Mouse (Mus musculus) hindbrain, embryonic 11.5 days (tissue): ENCODE results near the gene Tbc1d16. TPM values are rescaled to one million over a fixed set of nuclear protein-coding genes. Genes with fewer than 3 reads are reported as not detected.

Experiments
- ATAC-seq: fragments of 200-750 bp; cut with Nextera tagmentation; 2 replicates; pipeline ENCODE4 v1.8.0; 2017; ENCODE audit warnings: mild to moderate bottlenecking, moderate TSS enrichment, moderate library complexity; ENCODE audit not compliant: low FRiP score
- DNase-seq: peaks from one replicate; pipeline ENCODE4 v3.0.0-alpha.2; 2015; ENCODE audit warnings: low spot score
- H3K27ac ChIP-seq: fragments of 300-500 bp; sonication (generic); 2 replicates; pipeline ENCODE4 v1.5.1; 2014; ENCODE audit warnings: mild to moderate bottlenecking, low read depth, low read length
- H3K27me3 ChIP-seq: fragments of 300-500 bp; sonication (generic); 2 replicates; pipeline ENCODE4 v1.6.1; 2014; ENCODE audit warnings: mild to moderate bottlenecking, low read length, moderate library complexity, mixed read lengths; ENCODE audit not compliant: control insufficient read depth, insufficient read depth
- H3K36me3 ChIP-seq: fragments of 300-500 bp; sonication (generic); 2 replicates; pipeline ENCODE4 v1.6.1; 2014; ENCODE audit warnings: mild to moderate bottlenecking, low read length, moderate library complexity, mixed read lengths; ENCODE audit not compliant: control insufficient read depth, insufficient read depth
- H3K4me1 ChIP-seq: fragments of 300-500 bp; sonication (generic); replicated peaks from 2 replicates; pipeline ENCODE4 v1.6.1; 2014; ENCODE audit warnings: low read length, mixed read lengths; ENCODE audit not compliant: control insufficient read depth, insufficient read depth
- H3K4me2 ChIP-seq: fragments of 300-500 bp; sonication (generic); replicated peaks from 2 replicates; pipeline ENCODE4 v1.6.1; 2014; ENCODE audit warnings: mild to moderate bottlenecking, low read depth, low read length
- H3K4me3 ChIP-seq: fragments of 300-500 bp; sonication (generic); 2 replicates; pipeline ENCODE4 v1.5.1; 2014; ENCODE audit warnings: low read depth, low read length
- H3K9ac ChIP-seq: fragments of 300-500 bp; sonication (generic); 2 replicates; pipeline ENCODE4 v1.6.1; 2014; ENCODE audit warnings: low read depth, low read length
- H3K9me3 ChIP-seq: fragments of 300-500 bp; sonication (generic); 2 replicates; pipeline ENCODE4 v1.6.1; 2016; ENCODE audit warnings: low read length; ENCODE audit not compliant: control insufficient read depth
- WGBS: fragments of 180-500 bp; shearing (Covaris S2); extraction: QIAGEN DNeasy Blood & Tissue Kit; methylation state at CpG from one replicate; pipeline ENCODE4 v1.1.7; 2014; 5-methylcytosine and 5-hydroxymethylcytosine counted together
- polyA plus RNA-seq: library from polyadenylated mRNA; unstranded; fragments of >200 nt; fragmentation: Nextera tagmentation; extraction: Ambion mirVana; gene quantifications from 2 replicates; pipeline ENCODE4 v1.2.1, GENCODE M21; 2014

Tbc1d16 gene
- polyA plus RNA-seq, 1 experiment from 2014 or later = 20.7 TPM

- no peak overlapping the region for H3K4me3 ChIP-seq
- peaks cover 13% of the 10 kb centered on the region for H3K4me1 ChIP-seq
- no peak for DNase-seq
- whole genome bisulfite sequencing = 93% methylated on average over 12 of the region's 12 CpGs
- no peaks in the 10 kb centered on the region for H3K9me3 ChIP-seq
- no peak overlapping the region for H3K27ac ChIP-seq
- H3K4me2 ChIP-seq = no peak overlapping the region
- no peak overlapping the region for H3K9ac ChIP-seq
- no peaks in the 10 kb centered on the region for H3K27me3 ChIP-seq
- ATAC-seq = no peak
- H3K36me3 ChIP-seq = no peaks in the 10 kb centered on the region
Observed at GRCm38 (mm10) chr11:119181861-119182395, 46.4 kb downstream of the Tbc1d16 start.

DNA sequence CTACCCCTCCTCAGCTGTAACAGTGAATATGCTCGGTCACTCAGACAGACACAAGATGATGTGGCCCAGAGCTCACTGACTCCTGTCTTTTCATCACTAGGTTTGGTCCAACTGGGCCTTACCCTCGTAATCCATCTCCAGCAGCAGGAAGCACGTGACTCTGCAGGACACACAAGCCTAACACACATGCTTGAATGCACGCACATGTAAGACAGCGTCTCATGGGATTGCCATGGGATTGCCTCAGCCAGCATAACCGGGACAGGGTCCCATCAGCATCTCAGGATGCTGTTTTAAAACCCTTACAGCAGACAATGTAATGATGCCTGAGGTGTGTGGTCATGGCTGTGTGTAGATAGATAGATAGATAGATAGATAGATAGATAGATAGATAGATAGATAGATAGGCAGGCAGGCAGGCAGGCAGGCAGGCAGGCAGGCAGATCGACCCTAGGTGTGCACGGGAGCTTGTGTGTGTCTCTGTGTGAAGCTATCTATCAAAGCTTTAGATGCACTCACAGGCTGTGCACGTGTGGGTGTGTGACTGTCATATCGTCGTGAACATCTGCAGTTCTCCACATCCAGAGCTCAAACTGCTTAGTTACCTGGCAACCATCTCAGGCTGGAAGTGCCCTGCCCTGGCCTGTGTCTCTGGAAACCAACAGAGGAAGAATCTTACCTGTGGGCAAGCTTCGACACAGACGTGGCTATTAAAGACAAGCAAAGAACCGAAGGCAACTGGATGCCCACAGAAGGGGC, 47.3 kb downstream of the Tbc1d16 start:
- ATAC-seq = no peak
- Histone ChIP-seq H3K27me3 (no peaks in the 10 kb centered on the region), H3K27ac (no peak overlapping the region), H3K9me3 (no peaks in the 10 kb centered on the region), H3K9ac (no peak overlapping the region), H3K4me3 (no peak overlapping the region), H3K4me2 (no peak overlapping the region), H3K4me1 (peaks cover 13% of the 10 kb centered on the region), H3K36me3 (no peaks in the 10 kb centered on the region)
- DNase-seq = no peak
- WGBS = 84% methylated on average over 14 of the region's 14 CpGs

DNA sequence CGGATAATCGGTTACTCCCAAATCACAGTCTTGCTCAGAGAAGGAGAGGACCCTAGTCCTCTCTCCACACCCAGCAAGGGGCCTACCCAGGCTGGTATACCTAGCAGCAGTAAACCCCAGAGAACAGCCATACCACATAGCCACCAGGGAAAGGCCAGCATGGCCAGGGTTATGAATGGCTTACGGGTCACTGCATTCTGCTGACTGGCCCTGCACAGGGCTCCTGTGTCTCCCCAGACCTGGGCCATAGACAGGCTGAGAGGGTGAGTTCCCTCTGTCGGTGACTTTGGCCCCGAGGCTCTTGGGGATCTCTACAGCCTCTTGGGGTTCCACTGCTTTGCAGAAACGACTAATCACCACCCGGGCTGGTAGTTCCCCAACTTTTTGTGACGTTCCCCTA, 50.0 kb downstream of the Tbc1d16 start:
- 71% methylated on average over 8 of the region's 8 CpGs for WGBS
- H3K4me1 ChIP-seq = peaks cover 8% of the 10 kb centered on the region

GRCm38 (mm10) chr11:119176389-119177179, 51.7 kb downstream of the Tbc1d16 start:
- DNase-seq (peak; percentile 36), ATAC-seq (peak; percentile 66)
- Histone ChIP-seq H3K9ac (no peak overlapping the region), H3K4me3 (no peak overlapping the region), H3K27ac (peak overlapping the region; percentile 72), H3K4me1 (peaks cover 7% of the 10 kb centered on the region), H3K36me3 (0 out of 2 replicates have a peak, but pooled peaks cover 2% of the 10 kb centered on the region), H3K4me2 (no peak overlapping the region), H3K9me3 (no peaks in the 10 kb centered on the region), H3K27me3 (no peaks in the 10 kb centered on the region)
- 59% methylated on average over 27 of the region's 27 CpGs for WGBS

More for the DNA sequence above, 50.0 kb downstream of the Tbc1d16 start:
- H3K36me3 ChIP-seq = 0 out of 2 replicates have a peak, but pooled peaks cover 2% of the 10 kb centered on the region
- no peak overlapping the region for H3K4me3 ChIP-seq
- no peaks in the 10 kb centered on the region for H3K9me3 ChIP-seq
- no peak overlapping the region for H3K4me2 ChIP-seq
- no peak overlapping the region for H3K9ac ChIP-seq
- no peak for DNase-seq
- ATAC-seq = no peak
- H3K27me3 ChIP-seq = no peaks in the 10 kb centered on the region
- no peak overlapping the region for H3K27ac ChIP-seq

DNA sequence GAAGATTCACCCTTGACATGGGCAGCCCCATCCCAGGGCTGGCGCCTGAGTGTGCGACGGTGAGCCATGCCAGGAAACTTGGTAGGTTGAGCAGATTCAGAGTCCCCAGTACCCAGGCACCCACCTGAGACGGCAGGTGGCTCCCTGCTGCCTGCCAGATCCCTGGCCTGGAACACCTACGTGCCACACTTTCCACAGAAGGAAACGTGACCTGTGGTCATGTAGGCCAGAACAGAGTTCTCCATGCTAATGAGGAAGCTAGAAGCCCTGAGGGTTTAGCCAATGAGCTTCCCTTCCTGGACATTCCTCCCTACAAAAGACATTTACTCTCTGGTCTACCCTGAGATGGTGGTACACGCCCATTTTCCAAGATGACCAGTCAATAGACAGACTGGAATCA, 56.7 kb downstream of the Tbc1d16 start:
- no peak overlapping the region for H3K4me2 ChIP-seq
- H3K4me1 ChIP-seq = no peaks in the 10 kb centered on the region
- H3K27ac ChIP-seq = no peak overlapping the region
- H3K27me3 ChIP-seq = no peaks in the 10 kb centered on the region
- H3K36me3 ChIP-seq = 0 out of 2 replicates have a peak, but pooled peaks cover 2% of the 10 kb centered on the region
- DNase-seq (no peak), ATAC-seq (no peak)
- no peaks in the 10 kb centered on the region for H3K9me3 ChIP-seq
- H3K4me3 ChIP-seq = no peak overlapping the region
- WGBS = 93% methylated on average over 7 of the region's 7 CpGs
- H3K9ac ChIP-seq = no peak overlapping the region

DNA sequence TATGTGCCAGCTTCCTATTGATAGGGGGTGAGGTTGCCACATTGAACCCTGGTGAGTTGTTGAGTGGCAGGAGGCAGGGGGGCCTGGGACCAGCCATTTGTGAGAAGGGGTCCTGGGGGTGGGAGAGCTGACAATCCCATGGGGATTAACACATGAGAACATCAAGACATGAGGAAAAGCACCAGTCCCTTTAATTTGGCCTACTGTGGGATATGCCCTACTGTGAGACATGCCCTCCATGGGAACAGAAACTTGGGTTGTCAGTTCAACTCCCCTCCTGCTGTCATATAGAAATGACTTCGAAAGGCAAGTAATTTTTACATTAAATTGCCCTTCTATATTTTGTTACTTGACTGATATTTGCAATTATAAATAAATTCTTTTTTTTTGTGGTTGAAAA, 59.4 kb downstream of the Tbc1d16 start:
- H3K9me3 ChIP-seq = no peaks in the 10 kb centered on the region
- ATAC-seq (no peak), DNase-seq (no peak)
- H3K4me1 ChIP-seq = no peaks in the 10 kb centered on the region
- H3K4me2 ChIP-seq = no peak overlapping the region
- H3K27me3 ChIP-seq = no peaks in the 10 kb centered on the region
- H3K9ac ChIP-seq = no peak overlapping the region
- no peak overlapping the region for H3K27ac ChIP-seq
- no peaks in the 10 kb centered on the region for H3K36me3 ChIP-seq
- 91% methylated on average over 1 of the region's 1 CpGs for WGBS
- H3K4me3 ChIP-seq = no peak overlapping the region

DNA sequence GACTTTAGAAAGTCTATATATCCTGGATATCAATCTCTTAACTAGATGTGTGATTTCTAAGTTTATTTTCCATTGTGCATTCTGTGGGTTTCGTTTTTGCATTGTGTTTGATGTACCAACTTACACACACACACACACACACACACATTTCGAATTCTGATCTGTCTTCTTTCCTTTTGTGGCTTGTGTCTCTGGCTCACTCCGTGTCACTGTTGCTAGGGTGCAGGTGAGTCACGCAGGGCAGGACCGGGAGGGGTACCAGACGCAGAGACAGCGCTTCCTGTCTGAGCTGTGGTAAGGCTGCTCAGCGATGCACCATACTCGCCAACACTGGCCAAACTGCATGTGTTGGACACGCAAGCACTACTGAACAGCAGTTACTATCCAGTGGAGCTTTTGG, 62.3 kb downstream of the Tbc1d16 start:
- Histone ChIP-seq H3K36me3 (no peaks in the 10 kb centered on the region), H3K9me3 (no peaks in the 10 kb centered on the region), H3K27ac (no peak overlapping the region), H3K4me3 (no peak overlapping the region), H3K27me3 (no peaks in the 10 kb centered on the region), H3K4me2 (no peak overlapping the region), H3K9ac (no peak overlapping the region), H3K4me1 (no peaks in the 10 kb centered on the region)
- 88% methylated on average over 10 of the region's 10 CpGs for WGBS
- DNase-seq (no peak), ATAC-seq (no peak)

GRCm38 (mm10) chr11:119164375-119164774, 63.9 kb downstream of the Tbc1d16 start:
- Histone ChIP-seq H3K4me3 (no peak overlapping the region), H3K27ac (0 out of 2 replicates have a peak overlapping the region, but pooled peaks have one; percentile 17), H3K4me2 (no peak overlapping the region), H3K9ac (0 out of 2 replicates have a peak overlapping the region, but pooled peaks have one; percentile 23), H3K27me3 (no peaks in the 10 kb centered on the region), H3K4me1 (no peaks in the 10 kb centered on the region), H3K9me3 (no peaks in the 10 kb centered on the region), H3K36me3 (no peaks in the 10 kb centered on the region)
- no peak for DNase-seq
- 92% methylated on average over 7 of the region's 7 CpGs for WGBS
- no peak for ATAC-seq
